Mouse (Mus musculus) ovary, postnatal 36 days (tissue): Measurements from ENCODE around the gene Wfikkn1.
"Not testable (repeated sequence)": the region's sequence is repeated elsewhere in the genome, so short reads cannot be mapped to it uniquely, and the experiment has no call there.

Experiments used
- DNase-seq: peaks from one replicate; pipeline ENCODE4 v3.0.0; 2022; ENCODE audit warnings: low spot score, mixed read lengths

Wfikkn1 gene

DNA sequence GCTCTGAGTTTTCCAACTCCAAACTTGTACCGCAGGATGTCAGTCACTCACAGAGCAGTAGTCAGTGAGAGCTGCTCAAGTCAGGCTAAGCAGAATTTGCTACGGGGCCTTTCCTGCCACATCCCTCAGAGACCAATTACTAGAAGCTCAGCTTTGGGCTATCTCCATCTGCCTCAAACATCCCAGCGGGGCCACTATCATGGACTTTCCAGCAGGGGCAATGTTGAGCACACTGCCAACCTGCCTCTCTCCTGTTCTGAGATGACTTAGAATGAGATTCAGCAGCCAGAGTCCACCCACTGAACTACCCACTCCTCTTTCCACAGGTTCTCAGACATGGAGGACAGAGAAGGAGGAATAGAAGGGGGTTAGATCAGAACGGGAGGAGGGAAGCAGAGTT lies 5.0 kb upstream of the Wfikkn1 start:
- DNase-seq = no peak

DNA sequence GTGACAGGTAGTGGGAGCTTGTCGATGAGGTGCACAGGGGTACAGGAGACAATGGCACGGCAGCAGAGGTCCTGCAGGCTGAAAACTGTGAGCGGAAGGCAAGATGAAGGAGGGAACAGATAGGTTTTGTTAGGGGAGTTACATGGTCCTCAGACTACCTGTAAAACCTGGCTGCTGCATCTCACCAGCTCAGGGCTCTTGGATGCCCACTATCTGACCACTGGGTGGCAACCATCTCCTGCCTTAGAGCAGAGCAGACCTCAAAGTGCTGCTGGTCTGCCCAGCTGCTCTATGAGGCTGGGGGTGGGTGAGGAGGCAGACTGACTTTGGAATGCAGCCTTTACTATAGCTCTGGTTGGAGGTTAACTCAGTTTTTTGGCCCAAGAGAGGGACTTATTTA lies 3.2 kb upstream of the Wfikkn1 start:
- no peak for DNase-seq

DNA sequence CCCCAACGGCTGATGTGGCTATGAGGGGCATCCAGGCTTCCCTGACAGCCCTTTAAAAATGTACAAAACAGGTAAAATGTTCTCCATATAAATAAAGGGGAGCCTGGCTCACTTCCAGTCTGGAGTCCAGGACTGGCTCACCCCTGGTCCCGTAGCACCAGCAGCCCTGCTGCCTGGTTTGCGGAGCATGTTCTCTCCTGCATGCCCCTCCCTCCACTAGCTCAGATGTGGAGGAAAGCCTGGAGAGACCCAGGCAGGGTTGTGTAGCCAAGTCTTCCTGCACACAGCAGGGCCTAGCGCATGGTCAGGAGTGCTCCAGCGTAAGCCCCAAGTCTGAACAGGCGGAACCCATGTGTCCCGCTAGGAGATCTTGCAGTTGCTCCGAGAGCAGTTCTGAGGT lies 2.6 kb upstream of the Wfikkn1 start:
- DNase-seq = no peak

DNA sequence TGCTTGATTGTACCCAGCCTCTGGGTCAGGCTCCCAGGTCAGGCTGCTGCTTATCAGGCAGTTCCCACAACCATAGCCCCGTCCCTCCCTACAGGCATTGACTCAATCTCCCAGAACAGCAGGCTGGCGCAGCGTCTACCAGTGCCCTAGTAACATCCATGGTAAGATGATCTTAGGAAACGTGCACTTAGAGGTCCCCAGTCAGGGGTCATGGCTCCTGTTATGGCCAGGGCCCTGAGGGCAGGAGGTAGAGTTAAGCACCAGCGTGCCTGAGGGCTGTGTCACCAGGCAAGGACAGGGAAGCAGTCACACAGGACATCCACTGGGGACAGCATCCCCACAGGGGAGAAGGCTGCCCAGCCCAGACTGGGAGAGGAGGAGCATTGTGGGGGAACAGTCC lies 1.6 kb upstream of the Wfikkn1 start:
- no peak for DNase-seq

DNA sequence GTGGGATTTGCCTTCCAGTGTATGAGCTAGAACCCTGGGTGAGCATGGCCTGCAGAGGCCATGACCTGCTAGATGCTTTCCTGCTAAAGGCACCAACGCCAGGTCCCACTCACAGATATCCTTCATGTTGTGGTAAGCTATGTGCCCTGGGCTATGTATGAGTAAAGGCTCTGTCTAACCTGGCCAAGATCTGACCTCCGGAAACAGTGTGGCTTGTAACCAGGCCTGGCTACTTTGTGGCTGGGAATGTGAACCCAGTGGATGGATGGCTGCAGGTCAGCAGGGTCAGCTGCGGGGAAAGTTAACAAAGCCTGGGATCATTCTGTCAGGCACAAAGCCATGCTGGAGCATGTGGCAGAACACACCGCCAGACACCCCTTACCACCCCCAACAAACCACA lies 1.0 kb upstream of the Wfikkn1 start:
- DNase-seq = no peak

DNA sequence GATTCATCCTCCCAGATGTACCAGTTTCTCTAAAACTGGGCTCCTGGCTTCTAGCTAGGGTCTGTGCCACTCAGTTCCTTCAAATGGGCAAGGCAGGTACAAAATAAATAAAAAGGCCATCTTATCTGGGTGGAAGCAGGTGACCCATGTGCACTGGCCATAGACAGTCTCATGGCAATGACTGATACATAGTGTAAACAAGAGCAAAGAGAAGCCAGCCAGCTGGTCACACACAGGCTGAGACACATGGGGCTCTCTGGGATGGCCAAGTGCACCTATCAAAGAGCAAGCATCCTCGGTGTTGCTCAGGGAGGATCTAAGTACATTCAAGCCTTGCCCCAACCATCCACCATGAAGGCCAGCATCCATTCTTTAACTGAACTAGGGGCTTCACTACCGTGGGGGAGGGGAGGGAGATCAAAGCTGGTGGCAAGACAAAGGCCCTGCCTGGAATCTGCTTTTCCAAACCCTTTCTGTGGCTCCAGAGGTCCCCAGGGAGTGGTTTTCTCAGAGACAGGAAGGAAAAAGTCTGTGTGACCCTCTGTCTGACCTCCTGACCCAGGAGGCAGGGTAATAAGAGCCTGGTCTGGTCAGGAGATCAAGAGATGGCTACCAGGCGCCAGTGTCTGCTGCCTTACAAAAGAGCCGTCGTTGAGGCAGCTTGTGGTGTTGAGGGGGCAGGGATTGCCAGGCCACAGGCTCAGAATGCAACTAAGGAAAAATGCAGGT lies 419 bp upstream of the Wfikkn1 start:
- DNase-seq = no peak

DNA sequence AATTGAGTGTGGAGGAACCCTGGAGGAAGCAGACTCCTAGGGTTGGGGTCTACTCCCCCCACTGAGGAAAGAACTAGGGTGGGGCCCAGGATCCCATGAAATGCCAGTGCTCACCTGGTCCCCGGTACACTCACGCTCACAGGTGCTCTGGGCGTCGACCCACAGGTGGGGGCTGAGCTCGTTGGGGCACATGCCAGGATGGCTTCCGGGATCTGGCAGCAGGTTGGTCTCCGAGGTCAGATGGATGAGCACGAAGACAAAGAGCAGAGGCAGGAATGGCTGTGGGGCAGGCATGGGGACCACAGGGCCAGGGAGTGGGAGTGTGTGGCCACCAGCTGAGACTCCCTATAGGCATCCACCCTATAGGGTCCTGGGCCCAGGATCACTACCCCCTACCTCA lies 908 bp downstream of the Wfikkn1 start:
- no peak for DNase-seq

DNA sequence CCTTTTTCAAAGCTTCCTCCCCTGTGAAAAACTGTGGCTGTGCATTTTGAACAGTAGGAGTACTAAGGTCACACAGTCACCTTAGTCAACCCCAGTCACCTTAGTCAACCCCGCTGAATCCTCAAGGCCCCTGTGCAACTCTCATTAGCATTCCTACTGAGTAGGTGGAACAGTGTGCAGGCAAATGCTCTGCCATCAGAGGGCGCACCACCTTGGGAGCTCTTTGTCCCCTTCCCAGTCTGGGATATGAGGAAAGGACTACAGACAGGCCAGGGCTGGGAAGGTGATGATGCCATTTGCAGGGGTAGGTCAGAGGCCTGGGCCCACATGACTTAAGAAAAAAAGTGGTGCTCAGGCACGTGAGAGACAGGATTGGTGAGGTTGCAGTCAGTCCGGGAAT lies 1.4 kb downstream of the Wfikkn1 start:
- no peak for DNase-seq

DNA sequence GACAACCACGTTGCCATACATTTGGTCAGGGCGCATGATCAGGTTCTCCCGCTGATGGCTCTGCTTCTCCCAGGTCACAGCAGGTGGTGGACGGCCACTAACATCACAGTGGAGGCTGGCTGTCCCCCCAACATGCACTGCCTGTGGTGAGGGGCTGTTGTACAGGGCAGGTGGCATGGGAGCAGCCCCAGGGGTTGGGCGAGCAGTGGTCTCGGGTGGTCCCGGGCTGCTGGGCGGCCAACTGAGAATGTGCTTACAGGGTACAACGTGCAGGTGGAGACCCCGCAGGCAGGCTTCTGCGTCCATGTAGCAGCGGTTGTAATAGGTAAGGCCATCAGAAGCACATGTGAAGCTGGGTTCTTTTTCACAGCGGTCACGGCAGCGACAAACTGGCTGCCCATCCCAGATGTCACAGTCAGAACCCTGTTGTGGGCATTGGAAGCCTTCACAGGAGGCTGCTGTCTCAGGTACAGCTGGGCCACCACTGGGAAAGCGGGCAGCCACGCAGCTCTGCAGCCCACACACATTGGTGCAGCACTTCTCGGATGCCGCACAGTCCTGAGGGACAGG lies 2.0 kb downstream of the Wfikkn1 start:
- no peak for DNase-seq

DNA sequence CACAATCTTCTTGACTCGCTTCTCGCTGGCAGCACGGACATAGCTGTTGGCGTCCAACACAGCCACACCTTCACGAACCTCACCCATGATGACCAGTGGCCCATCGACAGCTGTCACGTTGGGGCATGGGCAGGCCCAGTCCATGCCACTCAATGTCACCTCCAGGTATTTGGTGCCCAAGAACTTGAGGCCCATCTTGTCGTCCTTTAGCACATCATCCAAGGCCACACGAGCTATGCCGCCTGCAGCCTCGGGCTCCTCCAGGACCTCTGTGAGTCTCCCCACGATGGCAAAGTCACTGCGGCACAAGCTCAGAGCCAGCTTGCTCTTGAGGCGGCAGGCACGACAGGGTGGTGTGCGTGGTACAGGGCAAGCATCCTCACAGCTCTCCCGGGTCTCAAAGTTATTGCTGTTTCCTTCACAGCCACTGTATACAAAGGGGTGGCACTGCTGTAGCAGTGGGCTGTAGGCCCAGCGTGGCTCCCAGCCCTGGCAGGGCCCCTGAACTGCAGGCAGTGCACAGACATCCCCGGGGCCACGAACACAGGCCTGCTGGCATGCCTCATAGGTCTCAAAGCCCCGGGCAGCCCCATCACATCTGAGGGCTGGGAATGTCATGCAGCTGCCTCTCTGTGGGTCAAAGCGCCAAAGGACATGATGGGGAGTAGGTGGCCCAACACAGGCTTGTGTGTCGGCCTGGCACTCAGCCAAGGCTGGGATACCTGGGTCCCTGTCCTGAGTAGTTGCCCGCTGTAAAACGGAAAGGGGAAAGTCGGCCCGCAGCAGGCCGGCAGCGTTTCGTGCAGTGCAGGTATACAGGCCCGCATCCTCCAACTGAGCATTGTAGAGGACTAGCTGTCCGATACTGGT lies 2.7 kb downstream of the Wfikkn1 start:
- DNase-seq = no peak

DNA sequence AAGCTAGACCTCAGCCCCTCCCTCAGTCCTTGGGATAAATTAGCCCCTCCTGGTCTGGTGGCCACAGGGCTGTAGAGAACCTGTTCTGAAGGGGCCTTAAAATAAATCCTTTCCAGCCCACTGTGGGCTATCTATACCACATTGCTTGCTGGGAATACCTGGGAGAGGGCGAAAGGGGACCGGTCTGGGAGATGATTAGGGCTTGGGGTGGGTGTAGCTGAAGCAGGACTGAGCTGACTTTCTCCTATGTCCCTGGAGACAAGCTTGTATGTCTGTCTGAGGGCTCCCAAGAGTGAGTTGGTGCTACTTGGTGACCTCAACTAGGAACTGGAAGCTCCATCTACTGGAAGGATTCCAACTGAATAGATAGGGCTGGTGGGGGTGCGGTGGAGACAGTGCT lies 3.6 kb downstream of the Wfikkn1 start:
- no peak for DNase-seq

DNA sequence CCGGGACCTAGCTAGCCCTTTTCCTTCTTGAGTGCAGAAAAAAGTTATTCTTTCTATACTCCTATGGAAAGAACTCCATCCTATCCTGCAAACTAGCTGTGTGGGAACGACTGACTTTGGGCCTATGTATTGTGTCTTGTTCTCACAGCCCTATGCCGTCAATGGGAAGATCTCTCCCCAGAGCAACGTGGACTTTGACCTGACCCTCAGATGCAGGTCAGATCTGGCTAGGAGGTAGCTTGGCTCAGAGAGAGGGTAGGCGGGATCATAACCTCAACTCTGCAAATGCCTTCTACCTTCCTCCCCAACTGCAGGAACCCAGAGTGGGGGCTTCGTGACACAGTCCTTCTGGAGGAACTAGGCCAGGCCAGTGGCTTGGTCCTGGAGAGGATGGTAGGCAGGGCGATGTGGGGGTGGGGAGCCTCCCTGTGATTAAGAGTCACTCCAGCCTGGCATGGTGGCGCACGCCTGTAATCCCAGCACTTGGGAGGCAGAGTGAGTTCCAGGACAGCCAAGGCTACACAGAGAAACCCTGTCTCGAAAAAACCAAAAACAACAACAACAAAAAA lies 4.2 kb downstream of the Wfikkn1 start:
- DNase-seq = no peak

DNA sequence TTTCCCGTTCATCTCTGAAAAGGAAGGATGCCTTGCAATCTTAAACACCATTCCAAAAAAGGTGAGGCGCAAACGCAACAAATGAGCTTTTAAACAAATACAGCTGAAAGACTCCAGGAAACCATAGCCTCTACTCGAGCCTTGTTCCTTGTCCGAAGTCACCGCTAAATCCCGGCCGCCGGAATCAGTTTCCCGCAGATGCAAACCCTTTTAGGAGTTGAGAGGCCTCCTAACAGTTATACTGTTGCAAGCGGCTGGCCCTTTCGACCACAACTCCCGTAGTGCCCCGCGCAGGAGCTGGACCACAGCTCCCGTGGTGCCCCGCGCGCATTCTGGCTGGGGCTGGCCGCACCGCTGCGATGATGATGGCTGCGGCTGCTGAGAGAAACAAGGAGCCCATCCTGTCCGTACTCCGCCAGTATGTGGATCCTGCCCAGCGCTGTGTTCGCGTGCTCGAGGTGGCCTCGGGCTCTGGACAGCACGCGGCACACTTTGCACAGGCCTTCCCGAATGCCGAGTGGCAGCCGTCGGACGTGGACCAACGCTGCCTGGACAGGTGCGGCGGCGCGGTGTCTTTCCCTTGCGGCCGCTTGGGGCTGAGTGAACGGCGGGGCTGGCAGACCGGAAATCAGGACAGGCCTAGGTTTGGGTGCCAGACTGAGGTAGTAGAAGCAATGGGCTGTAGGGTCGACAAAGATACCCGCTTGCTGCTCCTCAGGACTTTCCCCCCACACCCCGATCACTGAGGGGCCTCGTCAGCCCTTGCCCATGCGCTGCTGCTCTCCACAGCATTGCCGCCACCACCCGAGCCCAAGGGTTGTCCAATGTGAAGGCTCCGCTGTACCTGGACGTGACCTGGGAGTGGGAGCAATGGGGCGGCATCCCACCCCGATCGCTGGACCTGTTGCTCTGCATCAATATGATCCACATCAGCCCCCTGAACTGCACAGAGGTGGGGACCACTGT lies 5.2 kb downstream of the Wfikkn1 start:
- DNase-seq = peak; percentile 89

DNA sequence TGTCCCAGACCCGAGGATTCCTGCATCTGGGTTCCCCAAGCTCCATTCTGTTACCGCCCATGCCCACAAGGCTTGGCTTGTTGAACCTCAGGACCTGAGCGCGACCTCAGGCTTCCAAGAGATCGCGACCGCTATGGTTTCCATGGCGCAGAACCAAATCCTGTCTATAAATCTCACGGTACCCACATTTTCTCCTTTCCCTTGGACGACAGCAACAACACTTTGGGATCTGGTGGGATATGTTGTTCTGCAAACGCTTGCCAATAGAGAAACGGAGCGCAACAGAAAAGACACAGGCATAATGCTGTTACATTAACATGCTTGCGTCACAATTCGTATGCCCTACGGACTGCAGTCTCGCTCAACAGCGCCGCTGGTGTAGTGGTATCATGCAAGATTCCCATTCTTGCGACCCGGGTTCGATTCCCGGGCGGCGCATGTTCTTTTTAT lies 5.9 kb downstream of the Wfikkn1 start, which contains the start of gene Mettl26:
TSS of gene Mettl26 (plus strand) at position 354 of the 450 bp plus-strand sequence.
- peak; percentile 90 for DNase-seq

DNA sequence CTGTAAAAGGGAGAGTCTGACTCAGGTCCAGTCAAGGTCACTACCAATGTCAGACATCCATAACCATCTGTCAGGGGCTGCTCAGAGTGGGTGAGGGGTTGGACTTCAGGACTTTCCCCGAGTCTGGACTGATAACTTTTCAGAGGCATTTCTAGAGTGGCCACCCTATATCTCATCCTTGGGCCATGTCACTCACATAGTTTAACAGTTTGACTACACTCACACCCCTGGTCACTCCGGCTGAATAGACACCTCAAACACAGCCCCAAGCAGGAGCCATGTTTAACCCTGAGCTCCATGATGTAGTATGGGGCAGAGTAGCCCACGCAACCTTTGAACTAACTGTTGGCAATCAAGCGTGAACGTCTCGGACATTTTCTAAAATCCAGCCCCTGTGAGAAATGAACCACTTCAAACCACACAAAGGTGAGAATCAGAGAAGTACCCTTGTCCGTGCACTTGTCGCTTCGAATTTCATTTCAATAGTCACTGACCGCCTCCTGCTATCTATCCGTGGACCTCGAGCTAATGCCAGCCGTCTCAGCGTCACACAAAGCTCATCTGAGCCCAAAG lies 6.4 kb downstream of the Wfikkn1 start:
- DNase-seq = no peak

DNA sequence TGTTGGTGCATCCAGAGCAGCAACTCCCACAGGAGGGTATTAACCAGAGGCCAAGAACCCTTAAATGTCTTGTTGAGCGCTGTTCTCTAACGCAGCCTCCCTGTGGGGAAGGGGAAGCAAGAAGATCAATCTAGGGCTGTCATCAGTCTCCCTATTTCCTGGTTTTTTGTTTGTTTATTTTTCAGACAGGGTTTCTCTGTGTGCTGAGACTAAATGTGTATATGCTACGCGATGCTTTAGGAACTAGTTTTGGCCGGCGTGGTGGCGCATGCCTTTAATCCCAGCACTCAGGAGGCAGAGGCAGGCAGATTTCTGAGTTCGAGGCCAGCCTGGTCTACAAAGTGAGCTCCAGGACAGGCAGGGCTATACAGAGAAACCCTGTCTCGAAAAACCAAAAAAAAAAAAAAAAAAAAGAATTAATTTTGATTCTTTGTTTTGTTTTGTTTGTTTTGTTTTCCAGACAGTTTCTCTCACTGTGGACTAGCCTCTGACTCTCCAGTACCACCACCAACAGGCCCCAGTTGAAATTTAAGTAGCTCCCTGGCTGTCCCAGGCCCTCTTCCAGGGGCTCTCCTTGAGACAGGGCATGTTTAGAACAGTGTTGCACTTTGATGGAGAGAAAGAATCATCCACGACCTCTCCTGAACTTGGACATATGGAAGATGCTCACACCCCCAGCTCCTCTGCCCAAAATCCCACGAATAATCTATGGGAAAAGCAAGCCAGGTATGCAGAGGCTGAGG lies 7.1 kb downstream of the Wfikkn1 start:
- DNase-seq = no peak

DNA sequence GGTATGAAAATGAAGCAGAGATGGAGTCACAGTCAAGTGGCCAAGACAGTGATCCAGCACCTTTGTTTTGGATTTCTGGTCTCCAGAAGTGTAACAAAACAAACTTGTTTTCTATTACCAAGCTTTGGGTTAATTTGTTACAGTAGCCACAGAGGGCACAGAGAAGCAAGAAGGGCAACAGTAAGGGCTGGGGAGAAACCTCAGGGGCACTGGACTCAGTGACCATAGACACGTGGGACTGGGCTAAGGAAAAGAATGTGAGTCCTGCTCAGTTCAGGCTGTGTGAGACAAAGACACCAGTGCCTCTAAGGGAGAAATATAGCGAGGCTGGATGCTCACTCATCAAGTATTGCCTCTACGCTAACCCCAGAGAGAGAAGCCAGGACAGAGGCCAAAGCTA lies 8.0 kb downstream of the Wfikkn1 start:
- DNase-seq = no peak

DNA sequence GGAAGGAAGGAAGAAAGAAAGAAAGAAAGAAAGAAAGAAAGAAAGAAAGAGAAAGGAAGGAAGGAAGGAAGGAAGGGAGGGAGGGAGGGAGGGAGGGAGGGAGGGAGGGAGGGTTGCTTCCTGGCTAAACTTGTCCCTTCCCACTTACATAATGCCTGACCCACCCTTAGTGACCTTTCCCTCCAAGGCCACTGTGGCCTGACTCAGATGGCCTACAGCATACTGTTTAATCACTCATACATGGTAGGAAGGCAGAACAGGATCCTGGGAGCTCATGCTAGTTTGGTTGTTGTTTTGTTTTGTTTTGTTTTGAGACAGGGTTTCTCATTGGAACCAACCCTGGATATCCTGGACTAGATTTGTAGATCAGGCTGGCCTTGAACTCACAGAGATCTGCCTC lies 9.1 kb downstream of the Wfikkn1 start:
- DNase-seq = not testable (repeated sequence)

DNA sequence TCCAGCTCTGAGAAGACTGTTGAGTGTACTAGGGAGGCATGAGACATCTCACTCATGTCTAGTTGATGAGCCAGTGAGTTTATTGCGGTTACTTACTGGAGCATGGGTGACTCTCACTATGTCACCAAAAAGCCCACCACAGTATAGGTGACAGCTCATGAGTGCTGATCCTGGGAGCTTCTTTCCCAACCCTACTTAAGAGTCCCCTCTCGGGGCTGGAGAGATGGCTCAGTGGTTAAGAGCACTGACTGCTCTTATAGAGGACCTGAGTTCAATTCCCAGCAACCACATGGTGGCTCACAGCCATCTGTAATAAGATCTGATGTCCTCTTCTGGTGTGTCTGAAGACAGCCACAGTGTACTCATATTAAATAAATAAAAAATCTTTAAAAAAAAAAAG lies 10.7 kb downstream of the Wfikkn1 start:
- DNase-seq = no peak

DNA sequence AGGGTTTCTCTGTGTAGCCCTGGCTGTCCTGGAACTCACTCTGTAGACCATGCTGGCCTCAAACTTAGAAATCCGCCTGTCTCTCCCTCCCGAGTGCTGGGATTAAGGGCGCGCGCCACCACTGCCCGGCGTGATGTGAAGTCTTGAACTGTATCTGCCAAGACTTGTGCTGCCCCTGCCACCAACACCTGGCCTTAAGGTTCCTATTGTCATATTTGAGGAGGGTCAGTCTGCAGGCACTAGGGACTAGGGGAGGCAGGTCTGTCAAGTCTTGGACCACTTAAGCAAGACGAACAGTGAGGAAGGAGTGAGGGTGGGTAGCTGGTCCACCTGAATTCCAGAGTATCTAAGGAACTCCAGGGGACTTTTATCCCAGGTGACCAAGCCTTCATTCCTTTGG lies 11.2 kb downstream of the Wfikkn1 start:
- no peak for DNase-seq
